Comparison of ENCODE assay signal across 2 mouse cellular contexts in genomic region chr11:53864724-53865310, GRCm38 (mm10). TPM values are rescaled to one million over a fixed set of nuclear protein-coding genes. Genes with fewer than 3 reads are reported as not detected.
"Had no signal": no experiment of that assay in that cellular context is flagged by ENCODE, and none has a peak within 500 bp of the region (broad histone marks: within the 10 kb centered on the region; RNA-seq: fewer than 3 reads in every experiment).

No protein-coding gene starts in this region.

RNA-seq across cellular contexts. Expression of gene Gm12216, which starts 5.8 kb away (rescaled TPM):
- polyA plus RNA-seq: liver, embryonic 15.5 days; neural tube, embryonic 12.5 days had no signal
